In genomic region chr3:27839795-27840194, GRCm38 (mm10) we compare ENCODE assay signal across 21 mouse cellular contexts. TPM values are rescaled to one million over a fixed set of nuclear protein-coding genes. Genes with fewer than 3 reads are reported as not detected.
A peak's percentile ranks its signal among the peaks of the same experiment; 100 is the strongest.
DNase-seq lines count a peak whose midpoint lies in the region; ATAC-seq and TF ChIP-seq lines count a peak whose summit lies in the region.
"Had no signal": no experiment of that assay in that cellular context is flagged by ENCODE, and none has a peak within 500 bp of the region (broad histone marks: within the 10 kb centered on the region; RNA-seq: fewer than 3 reads in every experiment).

No protein-coding gene starts in this region.

- peak overlapping the region; percentile 26 for H3K4me3 ChIP-seq in heart, embryonic 15.5 days
- no peak overlapping the region for H3K4me3 ChIP-seq in lung, embryonic 14.5 days (ENCODE audit: low read depth, low read length)
- no peak overlapping the region for H3K4me3 ChIP-seq in embryonic facial prominence, embryonic 12.5 days
- H3K4me3 ChIP-seq: left cerebral cortex, adult 2 months; limb, embryonic 15.5 days; midbrain, embryonic 12.5 days; neural tube, embryonic 15.5 days had no signal

- no peaks in the 10 kb centered on the region for H3K27me3 ChIP-seq in heart, embryonic 15.5 days
- no peaks in the 10 kb centered on the region for H3K27me3 ChIP-seq in lung, embryonic 14.5 days (ENCODE audit: insufficient read depth, low read length)
- no peaks in the 10 kb centered on the region for H3K27me3 ChIP-seq in embryonic facial prominence, embryonic 12.5 days
- H3K27me3 ChIP-seq: limb, embryonic 15.5 days; midbrain, embryonic 12.5 days; neural tube, embryonic 15.5 days had no signal

- peaks cover 13% of the 10 kb centered on the region for H3K4me1 ChIP-seq in heart, embryonic 15.5 days (replicated peaks)
- H3K4me1 ChIP-seq in lung, embryonic 14.5 days (ENCODE audit: insufficient read depth): no peaks in the 10 kb centered on the region
- no peaks in the 10 kb centered on the region for H3K4me1 ChIP-seq in embryonic facial prominence, embryonic 12.5 days
- H3K4me1 ChIP-seq: limb, embryonic 15.5 days; midbrain, embryonic 12.5 days; neural tube, embryonic 15.5 days had no signal

- no peaks in the 10 kb centered on the region for H3K9me3 ChIP-seq in heart, embryonic 15.5 days (replicated peaks)
- H3K9me3 ChIP-seq in lung, embryonic 14.5 days (ENCODE audit: low read depth, low read length): no peaks in the 10 kb centered on the region
- no peaks in the 10 kb centered on the region for H3K9me3 ChIP-seq in embryonic facial prominence, embryonic 12.5 days
- H3K9me3 ChIP-seq: limb, embryonic 15.5 days; midbrain, embryonic 12.5 days; neural tube, embryonic 15.5 days had no signal

- peak overlapping the region; percentile 54 for H3K4me2 ChIP-seq in heart, embryonic 15.5 days
- peak overlapping the region; percentile 24; the same call in 1 of the 2 replicates for H3K4me2 ChIP-seq in lung, embryonic 14.5 days
- no peak overlapping the region for H3K4me2 ChIP-seq in embryonic facial prominence, embryonic 12.5 days (replicated peaks)
- H3K4me2 ChIP-seq: limb, embryonic 15.5 days; midbrain, embryonic 12.5 days; neural tube, embryonic 15.5 days had no signal

- no peak overlapping the region for H3K9ac ChIP-seq in heart, embryonic 15.5 days
- no peak overlapping the region for H3K9ac ChIP-seq in lung, embryonic 14.5 days
- H3K9ac ChIP-seq in embryonic facial prominence, embryonic 12.5 days: no peak overlapping the region
- H3K9ac ChIP-seq: limb, embryonic 15.5 days; midbrain, embryonic 12.5 days; neural tube, embryonic 15.5 days had no signal

- ATAC-seq in heart, embryonic 15.5 days (replicated peaks; ENCODE audit: insufficient number of reproducible peaks, insufficient read depth, low FRiP score, low read depth): no peak
- ATAC-seq in lung, embryonic 14.5 days (ENCODE audit: insufficient read depth): no peak
- ATAC-seq in embryonic facial prominence, embryonic 12.5 days (ENCODE audit: insufficient number of reproducible peaks, insufficient read depth, low FRiP score, low TSS enrichment): no peak
- ATAC-seq: forebrain, embryonic 14.5 days; hindbrain, postnatal 0 days had no signal

- TF ChIP-seq CTCF in lung, embryonic 14.5 days (IDR thresholded peaks at IDR 0.05; ENCODE audit: low read depth): no peak

- no peak for DNase-seq in heart, adult 11 months
- no peak for DNase-seq in lung, embryonic 14.5 days
- DNase-seq in lung, postnatal 36 days: no peak
- peak; percentile 27 for DNase-seq in MN1 (ENCODE audit: low spot score)
- DNase-seq in B cell, adult 2 months: no peak
- DNase-seq: adrenal gland, postnatal 14 days; cerebellum, adult 2 months; cerebellum, postnatal 25 days; kidney, adult 2 months; lung, adult 2 months; right cerebral cortex, adult 18-20 months had no signal

- 32% methylated on average over 3 of the region's 3 CpGs for WGBS in heart, embryonic 15.5 days
- WGBS in lung, embryonic 14.5 days: 41% methylated on average over 3 of the region's 3 CpGs
- 72% methylated on average over 3 of the region's 3 CpGs for WGBS in embryonic facial prominence, embryonic 12.5 days

- no peaks in the 10 kb centered on the region for H3K36me3 ChIP-seq in heart, embryonic 15.5 days
- H3K36me3 ChIP-seq in lung, embryonic 14.5 days (ENCODE audit: insufficient read depth): no peaks in the 10 kb centered on the region
- H3K36me3 ChIP-seq in embryonic facial prominence, embryonic 12.5 days: no peaks in the 10 kb centered on the region
- H3K36me3 ChIP-seq: limb, embryonic 15.5 days; midbrain, embryonic 12.5 days; neural tube, embryonic 15.5 days had no signal

- peak overlapping the region; percentile 27; the same call in 1 of the 2 replicates for H3K27ac ChIP-seq in heart, embryonic 15.5 days
- no peak overlapping the region for H3K27ac ChIP-seq in lung, embryonic 14.5 days (ENCODE audit: low read depth)
- 0 out of 2 replicates have a peak overlapping the region, but pooled peaks have one; percentile 17 for H3K27ac ChIP-seq in embryonic facial prominence, embryonic 12.5 days
- H3K27ac ChIP-seq: hindbrain, postnatal 0 days; kidney, postnatal 0 days; left cerebral cortex, adult 2 months; limb, embryonic 15.5 days; midbrain, embryonic 12.5 days; neural tube, embryonic 15.5 days had no signal

RNA-seq across cellular contexts. Expression of gene Tmem212, which starts 56.4 kb away (rescaled TPM):
- not detected in 2 replicates for polyA plus RNA-seq in heart, embryonic 15.5 days (2015; fragmentation: Nextera tagmentation; extraction: Ambion mirVana)
- polyA plus RNA-seq in lung, embryonic 14.5 days (2014; fragmentation: Nextera tagmentation; extraction: Ambion mirVana): not detected in 2 replicates
- not detected in 2 replicates for polyA plus RNA-seq in embryonic facial prominence, embryonic 12.5 days (2016; fragmentation: Nextera tagmentation; extraction: Ambion mirVana)
- polyA plus RNA-seq: forebrain, embryonic 14.5 days; hindbrain, embryonic 11.5 days; kidney, adult 2 months; limb, embryonic 15.5 days; midbrain, embryonic 12.5 days had no signal
